Mouse (Mus musculus) right cerebral cortex, postnatal 10 days (tissue): ENCODE measurements around the gene Ctbp2.

Source experiments
- DNase-seq, 2 experiments: peaks; one replicate each; pipeline ENCODE4 v3.0.0; 2021; ENCODE audit warnings: low spot score in 2 of 2

Gene Ctbp2

GRCm38 (mm10) chr7:133041784-133042183, 82.4 kb downstream of the Ctbp2 start:
- DNase-seq: no peak

GRCm38 (mm10) chr7:133040688-133041345, 83.3 kb downstream of the Ctbp2 start:
- no peak for DNase-seq

DNA sequence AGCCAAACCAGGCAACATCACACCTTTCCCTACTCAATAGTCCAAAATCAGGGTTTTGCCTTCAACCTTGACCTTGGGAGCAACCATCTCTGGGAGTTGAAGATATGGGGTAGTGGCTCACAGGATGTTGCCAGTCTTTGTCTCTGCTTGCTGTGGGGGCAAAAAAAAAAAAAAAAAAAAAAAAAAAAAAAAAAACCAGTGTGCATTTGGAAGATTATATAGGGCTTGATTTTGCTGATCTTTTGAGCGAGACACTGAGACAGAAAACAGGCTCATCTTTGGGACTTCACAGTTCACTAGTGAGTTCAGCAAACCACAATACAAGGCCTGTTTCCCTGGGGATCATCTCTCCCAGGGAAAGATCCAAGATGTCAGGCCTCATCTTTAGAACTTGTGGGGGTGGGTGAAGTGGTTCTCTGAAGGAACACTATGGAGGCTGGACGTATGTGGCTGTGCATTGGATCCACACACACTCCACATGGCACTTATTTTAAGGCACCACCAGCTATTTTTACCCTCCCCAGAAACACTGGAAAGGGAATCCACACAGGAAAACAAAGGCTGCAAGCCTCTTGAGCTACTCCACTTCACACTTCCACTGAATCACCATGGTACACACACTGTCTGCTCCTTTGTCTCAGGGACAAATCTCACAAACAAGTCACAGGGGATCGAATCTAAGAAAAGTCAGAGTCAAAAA, 84.4 kb downstream of the Ctbp2 start:
- no peak for DNase-seq

DNA sequence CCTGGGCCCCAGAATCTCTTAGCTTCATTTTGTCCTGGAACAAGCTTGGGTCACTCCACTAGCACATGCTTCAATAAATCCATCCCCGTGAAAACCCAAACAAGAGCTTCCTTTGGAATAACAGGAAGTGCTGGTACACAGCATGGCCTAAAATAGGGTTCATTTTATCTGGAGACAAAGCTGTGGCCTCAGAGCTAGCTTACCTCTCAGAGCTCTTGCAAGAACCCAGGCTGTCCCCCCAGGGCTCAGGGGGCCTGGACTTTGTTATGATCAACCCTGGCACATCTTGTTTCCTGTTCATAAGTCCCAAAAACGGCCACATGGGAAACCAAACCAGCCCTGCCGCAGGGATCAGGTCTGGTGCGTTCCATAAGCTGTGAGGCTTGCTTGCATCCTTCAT, 86.5 kb downstream of the Ctbp2 start:
- no peak for DNase-seq

GRCm38 (mm10) chr7:133037217-133037616, 86.9 kb downstream of the Ctbp2 start:
- no peak for DNase-seq

- DNase-seq: no peak
These were observed 88.3 kb downstream of the Ctbp2 start for GRCm38 (mm10) chr7:133035901-133036300.

DNA sequence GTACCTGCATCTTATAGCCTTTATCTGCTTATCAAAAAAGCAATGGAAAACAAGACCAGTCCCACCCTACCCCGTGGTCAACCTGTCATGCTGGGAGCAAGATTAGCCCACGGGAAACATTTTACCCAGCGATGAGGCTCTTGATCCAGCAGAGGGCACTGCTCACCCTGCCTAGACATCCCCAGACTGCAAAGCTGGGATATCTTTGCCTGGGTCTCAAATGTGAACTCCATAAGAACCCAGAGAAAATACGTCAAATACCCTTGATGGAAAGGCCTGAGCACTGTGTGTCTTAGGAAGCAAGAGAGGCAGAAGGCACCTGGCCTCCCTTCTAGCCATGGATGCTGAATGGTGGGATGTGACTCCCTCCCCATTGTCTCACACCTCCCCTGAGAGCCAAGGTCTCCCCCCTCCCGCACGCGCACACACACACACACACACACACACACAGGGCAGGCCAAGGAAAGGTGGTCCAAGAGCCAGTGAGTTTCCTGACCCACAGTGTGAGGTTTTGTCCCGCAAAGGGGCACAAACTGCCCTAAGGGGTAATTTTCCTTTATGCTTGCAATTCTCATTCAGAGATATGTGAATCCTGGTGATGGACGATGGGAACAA, 91.5 kb downstream of the Ctbp2 start:
- DNase-seq: peak; percentile 64 to 76

DNA sequence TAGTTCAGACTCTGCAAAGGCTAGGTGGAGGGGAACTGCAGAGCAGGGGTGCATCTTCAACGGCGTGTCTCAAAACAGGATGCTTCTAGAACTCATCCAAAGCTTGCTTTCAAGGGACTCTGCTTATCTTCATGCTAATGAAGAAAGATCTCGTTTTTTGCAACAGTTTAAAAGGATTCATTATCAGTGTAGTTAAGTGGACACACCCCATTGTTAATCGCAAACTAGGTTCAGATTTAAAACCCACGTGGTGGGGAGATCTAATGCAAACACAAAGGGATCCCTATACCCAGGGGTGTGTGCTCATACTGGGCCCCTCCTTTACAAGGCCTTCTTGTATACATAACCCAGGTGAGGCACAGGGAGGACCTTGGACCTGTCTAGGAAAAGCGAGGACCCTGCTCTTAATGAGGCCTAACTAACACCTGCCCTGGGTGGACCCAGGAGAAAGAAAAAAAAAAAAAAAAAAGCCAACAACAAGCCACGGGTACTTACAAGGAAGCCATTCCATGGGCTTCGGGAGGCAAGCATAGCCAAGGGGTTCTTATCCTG, 94.6 kb downstream of the Ctbp2 start:
- DNase-seq: no peak

GRCm38 (mm10) chr7:133029004-133029403, 95.2 kb downstream of the Ctbp2 start:
- no peak for DNase-seq

DNA sequence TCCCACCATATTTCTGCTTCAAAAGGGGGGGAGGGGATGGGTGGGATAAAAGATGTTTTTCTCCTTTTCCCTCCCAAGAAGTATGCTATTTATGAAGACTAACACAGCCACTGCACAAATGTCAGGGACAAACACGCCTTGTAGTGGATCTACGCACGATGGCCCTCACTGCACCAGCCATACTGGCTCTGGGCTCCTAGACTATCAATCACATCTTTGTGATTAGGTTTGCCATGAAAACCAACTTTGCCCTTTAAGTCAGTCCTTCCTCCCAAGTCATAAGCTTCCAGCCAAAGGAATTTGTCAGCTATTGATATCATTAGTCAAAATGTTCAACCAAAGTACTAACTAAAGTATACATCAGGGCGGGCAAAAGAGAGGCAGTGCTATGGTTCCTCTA, 96.2 kb downstream of the Ctbp2 start:
- no peak for DNase-seq

- no peak for DNase-seq
These were observed 99.5 kb downstream of the Ctbp2 start for GRCm38 (mm10) chr7:133024694-133025093.

GRCm38 (mm10) chr7:133019481-133020020, 104.6 kb downstream of the Ctbp2 start:
- DNase-seq: no peak

DNA sequence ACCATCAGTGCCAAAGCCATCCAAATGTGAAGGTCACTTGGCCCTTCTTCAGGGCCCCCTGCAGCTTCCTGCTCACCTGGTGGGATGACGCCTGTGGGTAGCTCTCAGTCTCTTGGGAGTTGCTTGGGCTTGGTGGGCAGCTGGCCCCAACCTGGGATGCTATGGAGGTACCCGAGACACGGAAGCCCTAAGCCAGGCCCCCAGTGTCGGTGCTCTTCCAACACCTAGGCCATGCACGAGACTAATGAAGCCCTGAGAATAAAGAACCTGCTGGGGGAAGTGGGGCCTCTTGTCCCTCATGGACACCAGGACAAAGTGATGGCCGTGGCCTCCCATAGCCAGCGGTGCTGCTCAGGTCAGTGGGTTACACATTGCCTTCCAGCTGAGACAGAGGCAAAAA, 105.2 kb downstream of the Ctbp2 start:
- DNase-seq: no peak

DNA sequence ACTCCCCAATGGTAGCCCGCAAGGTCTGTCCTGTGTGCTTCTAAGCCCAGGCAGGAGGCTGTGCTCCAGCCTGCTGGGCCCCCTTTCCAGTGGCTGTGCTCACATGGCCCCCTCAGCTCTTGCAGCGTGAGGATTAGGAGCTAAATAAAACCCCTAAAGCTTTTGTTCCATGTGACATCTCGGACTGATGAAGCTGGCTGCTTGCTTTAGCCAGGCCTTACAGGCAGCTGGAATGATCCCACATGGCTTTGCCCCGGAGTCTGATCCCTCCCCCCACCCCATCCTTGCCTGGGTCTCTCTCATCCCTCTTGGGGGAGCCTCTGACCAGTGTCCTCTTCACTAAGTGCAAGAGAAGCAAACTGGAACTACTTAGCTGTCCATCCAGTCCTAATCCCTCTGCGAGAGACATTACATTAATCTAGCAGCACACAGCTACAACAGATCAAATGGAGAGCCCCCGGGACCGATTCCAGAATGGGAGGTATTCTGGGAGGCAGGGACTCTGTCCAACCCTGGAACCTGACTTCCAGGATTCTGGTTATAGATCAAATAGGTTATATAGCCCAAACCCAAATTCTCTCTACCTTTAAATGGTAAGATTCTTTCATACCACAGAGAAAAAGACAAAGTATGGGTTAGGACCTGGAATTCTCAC, 108.6 kb downstream of the Ctbp2 start:
- no peak for DNase-seq

- no peak for DNase-seq
These were observed 109.5 kb downstream of the Ctbp2 start for GRCm38 (mm10) chr7:133014631-133015030.

DNA sequence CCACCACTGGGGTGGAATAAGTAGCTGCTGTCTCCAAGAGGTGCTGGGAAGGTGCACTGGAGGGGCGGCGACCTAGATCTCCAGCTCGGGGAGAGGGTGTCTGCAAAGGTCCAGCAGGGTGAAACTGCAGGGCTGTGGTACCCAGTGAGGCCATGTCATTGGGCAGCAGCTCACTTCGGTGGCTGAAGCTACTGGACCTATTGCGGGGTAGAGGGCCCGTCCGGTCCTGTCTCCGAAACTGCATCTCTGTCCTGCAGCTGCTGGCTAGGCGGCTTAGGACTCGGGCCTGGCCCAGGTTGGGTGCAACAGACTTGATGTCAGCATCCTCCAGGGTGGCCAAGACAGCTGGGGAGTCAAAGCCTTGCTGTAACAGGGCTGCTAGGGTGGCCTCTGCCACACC, 110.2 kb downstream of the Ctbp2 start:
- DNase-seq: no peak

- peak in 1 of 2 experiments; percentile 60 for DNase-seq
These were observed 111.4 kb downstream of the Ctbp2 start for GRCm38 (mm10) chr7:133012637-133013366.

DNA sequence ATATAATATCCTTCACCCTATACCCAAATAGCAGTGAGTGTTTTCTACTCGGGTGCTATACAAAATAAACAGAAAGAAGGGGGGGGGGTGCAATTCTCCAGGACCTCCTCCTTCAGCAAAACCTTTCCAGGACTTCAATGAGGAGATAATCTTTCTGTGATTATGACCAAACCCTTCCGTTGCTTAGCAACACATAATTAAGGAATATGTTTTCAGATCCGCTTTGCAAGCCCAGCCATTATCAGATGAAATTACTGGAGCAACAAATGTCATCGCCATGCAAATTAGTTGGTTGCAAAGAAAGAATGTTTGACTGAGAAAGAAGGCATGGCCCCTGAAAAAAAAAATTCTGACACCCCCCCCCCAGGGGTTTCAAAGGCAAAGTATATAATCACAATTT, 112.5 kb downstream of the Ctbp2 start:
- no peak for DNase-seq

DNA sequence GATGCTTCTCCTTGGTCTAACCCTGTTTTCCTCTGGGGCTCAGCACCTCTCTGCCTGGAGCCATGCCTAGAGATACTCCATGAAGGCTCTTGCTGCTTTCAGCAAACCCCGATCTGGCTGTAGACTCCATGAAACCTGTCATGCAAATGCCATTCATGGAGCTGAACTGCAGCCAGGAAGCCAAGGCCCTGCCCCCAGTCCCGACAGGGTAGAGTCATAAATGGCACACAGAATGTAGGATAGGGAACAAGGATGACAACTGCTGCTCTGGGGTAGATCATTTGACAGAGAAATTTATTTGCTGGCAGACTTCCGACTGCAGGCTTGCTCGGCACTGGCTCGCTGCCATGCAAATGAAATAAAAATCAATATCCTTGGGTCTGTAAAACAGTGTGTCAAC, 113.0 kb downstream of the Ctbp2 start:
- peak; percentile 55 to 58 for DNase-seq

GRCm38 (mm10) chr7:133010477-133010876, 113.7 kb downstream of the Ctbp2 start:
- DNase-seq: no peak

GRCm38 (mm10) chr7:133009676-133010075, 114.5 kb downstream of the Ctbp2 start:
- no peak for DNase-seq
